Mouse (Mus musculus) forebrain, postnatal 0 days (tissue): ENCODE measurements around the gene BC030499. TPM values are rescaled to one million over a fixed set of nuclear protein-coding genes. Genes with fewer than 3 reads are reported as not detected.
A peak's percentile ranks its signal among the peaks of the same experiment; 100 is the strongest.

Source experiments
- ATAC-seq: fragments of 200-750 bp; cut with Nextera tagmentation; 2 replicates; pipeline ENCODE4 v1.8.0; 2017; ENCODE audit warnings: mild to moderate bottlenecking, moderate library complexity
- DNase-seq: peaks from one replicate; pipeline ENCODE4 v3.0.0-alpha.2; 2015
- H3K27ac ChIP-seq: fragments of 300-500 bp; sonication (generic); 2 replicates; pipeline ENCODE4 v1.5.1; 2014; ENCODE audit warnings: low read depth, mild to moderate bottlenecking, antibody characterized with exemption, low read length, moderate library complexity, mixed read lengths
- H3K27me3 ChIP-seq: fragments of 300-500 bp; sonication (generic); 2 replicates; pipeline ENCODE4 v1.6.1; 2014; ENCODE audit warnings: mild to moderate bottlenecking, low read length, mixed read lengths; ENCODE audit not compliant: insufficient read depth
- H3K36me3 ChIP-seq: fragments of 300-500 bp; sonication (generic); 2 replicates; pipeline ENCODE4 v1.6.1; 2014; ENCODE audit warnings: mild to moderate bottlenecking, moderate library complexity; ENCODE audit not compliant: insufficient read depth
- H3K4me1 ChIP-seq: fragments of 300-500 bp; sonication (generic); 2 replicates; pipeline ENCODE4 v1.6.1; 2014; ENCODE audit warnings: antibody characterized with exemption; ENCODE audit not compliant: insufficient read depth
- H3K4me2 ChIP-seq: fragments of 300-500 bp; sonication (generic); 2 replicates; pipeline ENCODE4 v1.6.1; 2014; ENCODE audit warnings: low read depth, mild to moderate bottlenecking, moderate library complexity
- H3K4me3 ChIP-seq: fragments of 300-500 bp; sonication (generic); 2 replicates; pipeline ENCODE4 v1.5.1; 2014; ENCODE audit warnings: low read depth, low read length, mixed read lengths
- H3K9ac ChIP-seq: fragments of 300-500 bp; sonication (generic); 2 replicates; pipeline ENCODE4 v1.6.1; 2014; ENCODE audit warnings: mild to moderate bottlenecking
- H3K9me3 ChIP-seq: fragments of 300-500 bp; sonication (generic); 2 replicates; pipeline ENCODE4 v1.6.1; 2016; ENCODE audit warnings: low read length
- CTCF ChIP-seq: sonication (generic); IDR thresholded peaks from 2 replicates; pipeline ENCODE4 v1.5.1; 2016; ENCODE audit warnings: antibody characterized with exemption, control low read depth, low read depth
- WGBS: fragments of 180-500 bp; shearing (Covaris S2); extraction: QIAGEN DNeasy Blood & Tissue Kit; methylation state at CpG from one replicate; pipeline ENCODE4 v1.1.7; 2014; 5-methylcytosine and 5-hydroxymethylcytosine counted together
- polyA plus RNA-seq: library from polyadenylated mRNA; unstranded; fragments of >200 nt; fragmentation: Nextera tagmentation; extraction: Ambion mirVana; gene quantifications from 2 replicates; pipeline ENCODE4 v1.2.1, GENCODE M21; 2015
- total RNA-seq: library from RNA; depleted of rRNA; stranded (reverse); fragments of >200 nt; gene quantifications from 2 replicates; pipeline ENCODE4 v1.2.3, GENCODE M21; 2014

Gene BC030499
- total and polyA plus RNA-seq, 2 experiments from 2014 or later = 0.38 TPM; not detected in 1

DNA sequence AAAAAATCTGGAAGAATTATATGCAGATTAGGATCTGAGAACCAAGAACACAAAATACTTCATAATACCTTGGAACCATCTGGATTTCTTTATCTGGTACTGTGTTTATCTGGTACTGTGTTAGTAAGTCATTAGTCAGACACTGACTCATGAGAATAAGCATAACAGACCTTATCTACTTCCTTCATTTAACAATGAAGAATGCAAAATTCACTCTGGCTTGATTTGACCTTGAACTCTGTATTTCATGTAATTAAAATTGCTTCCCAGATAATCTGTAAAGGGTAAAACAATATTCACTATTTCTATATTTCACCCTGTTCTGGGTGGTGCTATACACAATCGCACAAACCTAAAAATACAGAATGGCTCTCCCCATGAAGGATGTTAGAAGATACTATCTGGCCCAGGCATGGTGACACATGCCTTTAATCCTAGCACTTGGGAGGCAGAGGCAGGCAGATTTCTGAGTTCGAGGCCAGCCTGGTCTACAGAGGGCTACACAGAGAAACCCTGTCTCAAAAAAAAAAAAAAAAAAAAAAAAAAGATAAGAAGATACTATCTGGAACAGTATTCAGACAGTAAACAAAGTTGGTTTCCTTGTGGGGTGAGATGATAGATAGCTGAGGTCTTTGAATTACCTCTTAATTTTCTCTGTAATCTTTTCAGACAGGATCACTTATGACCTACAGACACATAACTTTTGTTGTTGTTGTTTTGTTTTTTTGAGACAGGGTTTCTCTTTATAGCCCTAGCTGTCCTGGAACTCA lies 30.0 kb upstream of the BC030499 start:
- no peak for ATAC-seq

DNA sequence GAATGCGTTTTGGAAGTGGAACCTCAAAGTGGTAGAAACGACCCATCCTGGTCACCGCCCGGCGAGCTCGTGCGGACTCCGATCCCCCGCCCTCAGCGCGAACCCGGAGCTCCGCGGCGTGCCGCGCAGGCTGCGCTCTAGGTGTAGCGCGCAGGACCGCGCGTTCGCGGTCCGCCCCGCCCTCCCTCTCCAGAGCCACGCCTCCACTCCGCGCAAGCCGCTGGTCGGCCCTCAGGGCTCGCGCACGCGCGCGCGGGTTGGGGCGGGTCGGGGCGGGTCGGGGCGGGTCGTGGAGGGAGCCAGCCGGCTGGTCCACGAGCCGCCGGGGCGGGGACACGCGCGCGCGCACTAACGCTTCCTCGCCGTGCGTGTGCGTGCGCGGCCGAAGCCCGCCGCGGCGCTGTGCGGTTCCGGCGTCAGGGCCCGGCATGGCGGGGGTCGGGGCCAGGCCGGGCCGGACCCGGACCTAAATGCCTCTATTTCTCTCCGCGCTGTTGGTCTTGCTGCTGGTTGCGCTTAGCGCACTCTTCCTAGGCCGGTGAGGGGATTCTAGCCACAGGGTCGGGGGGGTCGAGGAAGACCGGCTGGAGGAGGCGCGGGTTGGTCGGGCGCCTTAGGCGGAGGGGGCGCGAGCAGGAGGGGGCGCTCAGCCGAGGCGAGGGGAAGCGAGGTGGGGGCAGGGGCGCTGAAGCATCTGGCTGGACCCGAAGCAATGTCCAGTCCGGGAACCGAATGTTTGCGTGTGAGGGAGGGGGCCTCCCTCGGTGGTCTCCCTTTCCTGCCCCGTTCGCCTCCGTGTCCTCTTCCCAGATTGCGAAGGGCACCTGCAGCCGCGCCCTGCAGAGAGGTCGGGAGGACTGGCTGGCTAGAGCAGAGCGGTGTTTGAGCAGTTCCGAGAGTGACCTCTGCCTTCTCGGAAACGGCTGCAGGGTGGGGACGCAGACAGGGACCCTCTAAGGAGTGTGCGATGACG lies 29.0 kb upstream of the BC030499 start, which contains the start of gene 2610507B11Rik:
2610507B11Rik (plus strand) TSS at position 373 of the 973 bp plus-strand sequence.
- Histone ChIP-seq H3K9me3 (no peaks in the 10 kb centered on the region), H3K9ac (peak within 1 kb of the TSS; percentile 67), H3K4me1 (0 out of 2 replicates have a peak, but pooled peaks cover 4% of the 10 kb centered on the region), H3K4me3 (peak within 1 kb of the TSS; percentile 91), H3K4me2 (peak within 1 kb of the TSS; percentile 84), H3K27me3 (no peaks in the 10 kb centered on the region), H3K27ac (peak within 1 kb of the TSS; percentile 82), H3K36me3 (peaks cover 29% of the 10 kb centered on the region)
- ATAC-seq (peak; percentile 97), DNase-seq (peak; percentile 97)
- WGBS = 2% methylated on average over 102 of the region's 115 CpGs
- TF ChIP-seq CTCF = no peak; the same call in 1 of the 2 replicates

More for the DNA sequence above, 30.0 kb upstream of the BC030499 start:
- H3K27me3 ChIP-seq = no peaks in the 10 kb centered on the region
- peak overlapping the region; percentile 91 for H3K4me3 ChIP-seq
- 0 out of 2 replicates have a peak, but pooled peaks cover 4% of the 10 kb centered on the region for H3K4me1 ChIP-seq
- WGBS = 100% methylated on average over 2 of the region's 2 CpGs
- no peak for TF ChIP-seq CTCF
- peak overlapping the region; percentile 67; the same call in 1 of the 2 replicates for H3K9ac ChIP-seq
- no peak overlapping the region for H3K27ac ChIP-seq
- no peak for DNase-seq
- H3K9me3 ChIP-seq = no peaks in the 10 kb centered on the region
- peak overlapping the region; percentile 84 for H3K4me2 ChIP-seq
- peaks cover 21% of the 10 kb centered on the region for H3K36me3 ChIP-seq

DNA sequence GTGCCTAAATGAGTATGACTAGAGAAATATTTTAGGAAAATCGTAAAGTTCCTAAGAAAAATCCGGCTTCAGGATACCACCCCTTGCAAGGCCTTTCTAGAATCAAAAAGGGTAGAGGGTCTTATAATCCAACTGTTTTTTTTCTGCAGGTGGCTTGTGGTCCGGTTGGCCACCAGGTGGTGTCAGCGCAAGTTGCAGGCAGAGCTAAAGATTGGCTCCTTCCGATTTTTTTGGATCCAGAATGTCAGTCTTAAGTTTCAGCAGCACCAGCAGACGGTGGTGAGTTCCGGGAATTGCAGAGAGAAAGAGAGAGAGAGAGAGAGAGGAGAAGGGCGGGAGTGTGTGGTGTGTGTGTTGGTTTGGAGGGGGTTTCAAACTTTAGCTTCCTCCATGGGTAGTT lies 28.1 kb upstream of the BC030499 start:
- H3K27ac ChIP-seq = no peak overlapping the region
- peak; percentile 70 for TF ChIP-seq CTCF
- 0 out of 2 replicates have a peak, but pooled peaks cover 4% of the 10 kb centered on the region for H3K4me1 ChIP-seq
- H3K9me3 ChIP-seq = no peaks in the 10 kb centered on the region
- peaks cover 38% of the 10 kb centered on the region for H3K36me3 ChIP-seq
- H3K9ac ChIP-seq = peak overlapping the region; percentile 67; the same call in 1 of the 2 replicates
- WGBS = 2% methylated on average over 8 of the region's 8 CpGs
- peak; percentile 66 for DNase-seq
- ATAC-seq = no peak
- peak overlapping the region; percentile 84 for H3K4me2 ChIP-seq
- no peaks in the 10 kb centered on the region for H3K27me3 ChIP-seq
- peak overlapping the region; percentile 91 for H3K4me3 ChIP-seq

DNA sequence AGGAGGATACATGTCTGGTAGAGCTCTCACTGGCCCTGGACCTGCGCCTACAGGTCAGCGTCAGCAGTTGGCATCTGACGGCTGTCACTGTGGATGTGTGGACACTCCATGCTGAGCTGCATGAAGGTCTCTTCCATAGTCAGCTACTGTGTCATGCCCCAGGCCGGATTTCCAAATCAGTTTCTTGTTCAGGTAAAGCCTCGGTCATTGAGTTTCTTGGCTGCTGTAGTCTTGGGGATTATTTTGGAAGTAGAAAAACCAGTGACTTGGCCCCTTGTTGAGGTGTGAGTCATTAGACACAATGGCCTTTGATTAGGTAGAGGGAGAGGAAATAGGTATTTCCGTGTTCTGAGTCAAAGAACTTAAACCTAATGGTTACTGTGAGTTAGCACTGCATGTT lies 25.1 kb upstream of the BC030499 start:
- peaks cover 63% of the 10 kb centered on the region for H3K36me3 ChIP-seq
- ATAC-seq = no peak
- no peak overlapping the region for H3K27ac ChIP-seq
- TF ChIP-seq CTCF = no peak
- 0 out of 2 replicates have a peak, but pooled peaks cover 4% of the 10 kb centered on the region for H3K4me1 ChIP-seq
- H3K9ac ChIP-seq = no peak overlapping the region
- WGBS = 96% methylated on average over 6 of the region's 6 CpGs
- no peaks in the 10 kb centered on the region for H3K27me3 ChIP-seq
- H3K4me3 ChIP-seq = no peak overlapping the region
- H3K4me2 ChIP-seq = no peak overlapping the region
- DNase-seq = no peak
- no peaks in the 10 kb centered on the region for H3K9me3 ChIP-seq

DNA sequence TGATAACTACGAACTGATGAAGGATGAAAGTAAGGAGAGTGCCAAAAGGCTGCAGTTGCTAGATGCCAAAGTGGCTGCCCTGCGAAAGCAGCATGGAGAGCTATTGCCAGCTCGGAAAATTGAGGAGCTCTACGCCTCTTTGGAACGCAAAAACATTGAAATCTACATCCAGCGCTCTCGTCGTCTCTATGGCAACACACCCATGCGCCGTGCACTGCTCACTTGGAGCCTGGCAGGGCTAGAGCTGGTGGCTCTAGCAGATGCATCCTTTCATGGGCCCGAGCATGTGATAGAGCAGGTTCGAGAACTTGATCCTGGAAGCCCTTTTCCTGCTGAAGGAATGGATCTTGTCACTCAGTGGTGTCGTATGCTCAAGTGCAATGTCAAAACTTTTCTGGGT lies 18.7 kb upstream of the BC030499 start:
- Histone ChIP-seq H3K4me2 (no peak overlapping the region), H3K36me3 (peaks cover 88% of the 10 kb centered on the region), H3K4me3 (no peak overlapping the region), H3K27ac (no peak overlapping the region), H3K9ac (no peak overlapping the region), H3K4me1 (no peaks in the 10 kb centered on the region), H3K9me3 (no peaks in the 10 kb centered on the region), H3K27me3 (no peaks in the 10 kb centered on the region)
- 77% methylated on average over 13 of the region's 13 CpGs for WGBS
- no peak for TF ChIP-seq CTCF
- DNase-seq = peak; percentile 14
- no peak for ATAC-seq

DNA sequence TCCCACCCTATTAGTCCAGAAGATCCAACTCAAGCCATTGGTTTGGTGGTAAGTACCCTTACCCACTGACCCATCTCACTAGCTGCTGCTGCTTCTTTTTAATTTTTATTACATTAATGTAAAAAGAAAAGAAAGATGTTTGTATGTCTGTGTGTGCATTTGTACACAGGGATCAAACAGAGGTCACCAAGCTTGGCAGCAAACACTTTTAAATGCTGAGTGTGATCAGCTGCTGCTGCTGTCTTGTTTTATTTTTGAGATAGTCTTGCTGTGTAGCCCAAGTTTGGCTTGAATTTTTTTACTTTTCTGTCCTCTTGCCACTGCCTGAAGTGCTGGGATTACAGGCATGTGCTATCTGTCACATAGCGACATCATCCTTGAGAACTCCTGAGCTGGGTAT lies 15.0 kb upstream of the BC030499 start:
- Histone ChIP-seq H3K4me3 (no peak overlapping the region), H3K9me3 (no peaks in the 10 kb centered on the region), H3K36me3 (peaks cover 90% of the 10 kb centered on the region), H3K9ac (no peak overlapping the region), H3K4me2 (no peak overlapping the region), H3K27me3 (no peaks in the 10 kb centered on the region), H3K27ac (no peak overlapping the region), H3K4me1 (no peaks in the 10 kb centered on the region)
- TF ChIP-seq CTCF = no peak
- DNase-seq (no peak), ATAC-seq (no peak)
- 100% methylated on average over 1 of the region's 1 CpGs for WGBS
